Mouse (Mus musculus): ENCODE measurements around the gene Adgrb3. TPM values are rescaled to one million over a fixed set of nuclear protein-coding genes. Genes with fewer than 3 reads are reported as not detected.

Gene Adgrb3
- total and polyA plus RNA-seq, 2 experiments from 2014 or later = 0.07 to 2.9 TPM

GRCm38 (mm10) chr1:25831521-25831900 is 2.0 kb upstream of the Adgrb3 start:
- no peak for ATAC-seq (ENCODE audit: insufficient read depth, low read depth)
- Histone ChIP-seq H3K4me3 (ENCODE audit: low read depth, low read length) (no peak overlapping the region), H3K9ac (replicated peaks; ENCODE audit: low read depth, low read length) (no peak overlapping the region), H3K36me3 (replicated peaks; ENCODE audit: control insufficient read depth, insufficient read depth, low read length) (no peaks in the 10 kb centered on the region), H3K4me1 (ENCODE audit: control insufficient read depth, insufficient read depth) (peaks cover 5% of the 10 kb centered on the region; the same call in 1 of the 2 replicates), H3K9me3 (replicated peaks; ENCODE audit: control insufficient read depth, low read length) (no peaks in the 10 kb centered on the region), H3K27me3 (ENCODE audit: control insufficient read depth, insufficient read depth, low read length) (peaks cover 37% of the 10 kb centered on the region), H3K27ac (ENCODE audit: low read depth) (no peak overlapping the region), H3K4me2 (ENCODE audit: low read depth, low read length) (no peak overlapping the region)
- no peak for TF ChIP-seq EP300 (IDR thresholded peaks at IDR 0.05; ENCODE audit: low read depth)
- TF ChIP-seq CTCF (IDR thresholded peaks at IDR 0.05; ENCODE audit: low read depth) = no peak
- DNase-seq (ENCODE audit: low spot score) = no peak
- 53% methylated on average over 2 of the region's 2 CpGs for WGBS

GRCm38 (mm10) chr1:25830757-25831520 is 1.4 kb upstream of the Adgrb3 start:
- 9% methylated on average over 15 of the region's 15 CpGs for WGBS
- no peak for ATAC-seq (ENCODE audit: insufficient read depth, low read depth)

GRCm38 (mm10) chr1:25829921-25830751 is 629 bp upstream of the Adgrb3 start:
- Histone ChIP-seq H3K9ac (replicated peaks; ENCODE audit: low read depth, low read length) (0 out of 2 replicates have a peak overlapping the region, but pooled peaks have one; percentile 15), H3K27me3 (ENCODE audit: control insufficient read depth, insufficient read depth, low read length) (peaks cover 37% of the 10 kb centered on the region), H3K36me3 (replicated peaks; ENCODE audit: control insufficient read depth, insufficient read depth, low read length) (no peaks in the 10 kb centered on the region), H3K27ac (ENCODE audit: low read depth) (no peak overlapping the region), H3K4me1 (ENCODE audit: control insufficient read depth, insufficient read depth) (peaks cover 5% of the 10 kb centered on the region; the same call in 1 of the 2 replicates), H3K4me3 (ENCODE audit: low read depth, low read length) (peak overlapping the region; percentile 51), H3K9me3 (replicated peaks; ENCODE audit: control insufficient read depth, low read length) (no peaks in the 10 kb centered on the region), H3K4me2 (ENCODE audit: low read depth, low read length) (peak overlapping the region; percentile 91)
- TF ChIP-seq CTCF (IDR thresholded peaks at IDR 0.05; ENCODE audit: low read depth) (no peak), EP300 (IDR thresholded peaks at IDR 0.05; ENCODE audit: low read depth) (no peak)
- DNase-seq (ENCODE audit: low spot score) = no peak
- ATAC-seq (ENCODE audit: insufficient read depth, low read depth) = no peak
- WGBS = 1% methylated on average over 54 of the region's 99 CpGs

More at GRCm38 (mm10) chr1:25830757-25831520, 1.4 kb upstream of the Adgrb3 start:
- Histone ChIP-seq H3K9ac (replicated peaks; ENCODE audit: low read depth, low read length) (no peak overlapping the region), H3K27ac (ENCODE audit: low read depth) (no peak overlapping the region), H3K36me3 (replicated peaks; ENCODE audit: control insufficient read depth, insufficient read depth, low read length) (no peaks in the 10 kb centered on the region), H3K9me3 (replicated peaks; ENCODE audit: control insufficient read depth, low read length) (no peaks in the 10 kb centered on the region), H3K4me3 (ENCODE audit: low read depth, low read length) (peak overlapping the region; percentile 51), H3K4me2 (ENCODE audit: low read depth, low read length) (peak overlapping the region; percentile 91), H3K4me1 (ENCODE audit: control insufficient read depth, insufficient read depth) (peaks cover 5% of the 10 kb centered on the region; the same call in 1 of the 2 replicates), H3K27me3 (ENCODE audit: control insufficient read depth, insufficient read depth, low read length) (peaks cover 37% of the 10 kb centered on the region)
- no peak for TF ChIP-seq EP300 (IDR thresholded peaks at IDR 0.05; ENCODE audit: low read depth)
- TF ChIP-seq CTCF (IDR thresholded peaks at IDR 0.05; ENCODE audit: low read depth) = no peak
- no peak for DNase-seq (ENCODE audit: low spot score)

DNA sequence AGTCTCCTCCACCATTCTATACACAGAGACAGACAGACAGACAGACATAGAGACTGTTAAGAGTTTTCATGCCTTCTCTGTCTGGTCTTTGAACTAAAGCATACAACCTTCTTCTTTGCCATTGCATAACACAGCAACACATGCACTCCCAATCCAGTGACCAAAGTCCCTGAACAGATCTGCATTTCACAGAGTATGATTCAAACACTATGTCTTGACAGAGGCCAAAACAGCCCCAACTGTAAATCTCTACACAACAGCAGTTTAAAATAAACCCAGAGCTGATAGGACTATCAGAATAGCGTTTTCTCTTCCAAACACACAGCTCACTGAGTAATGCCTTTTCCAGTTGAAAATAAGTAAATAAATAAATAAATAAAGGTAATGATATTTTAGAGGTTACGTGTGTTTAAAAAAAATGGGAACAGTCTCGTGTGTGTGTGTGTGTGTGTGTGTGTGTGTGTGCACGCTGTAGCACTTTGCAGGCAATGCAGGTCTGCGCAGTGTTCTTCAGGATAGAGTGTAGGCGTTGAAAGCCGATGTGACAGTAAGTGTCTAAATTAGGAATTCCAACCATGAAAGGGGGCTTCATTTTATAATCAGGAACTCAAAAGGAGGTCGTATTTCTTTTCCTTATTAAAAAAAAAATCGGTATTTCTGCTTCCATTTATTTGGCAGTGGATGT is 1.3 kb downstream of the Adgrb3 start:
- Histone ChIP-seq H3K4me1 (ENCODE audit: control insufficient read depth, insufficient read depth) (peaks cover 5% of the 10 kb centered on the region; the same call in 1 of the 2 replicates), H3K36me3 (replicated peaks; ENCODE audit: control insufficient read depth, insufficient read depth, low read length) (no peaks in the 10 kb centered on the region), H3K9me3 (replicated peaks; ENCODE audit: control insufficient read depth, low read length) (no peaks in the 10 kb centered on the region), H3K4me2 (ENCODE audit: low read depth, low read length) (no peak overlapping the region), H3K4me3 (ENCODE audit: low read depth, low read length) (no peak overlapping the region), H3K9ac (replicated peaks; ENCODE audit: low read depth, low read length) (no peak overlapping the region), H3K27me3 (ENCODE audit: control insufficient read depth, insufficient read depth, low read length) (peaks cover 37% of the 10 kb centered on the region), H3K27ac (ENCODE audit: low read depth) (no peak overlapping the region)
- 41% methylated on average over 9 of the region's 9 CpGs for WGBS
- DNase-seq (ENCODE audit: low spot score) (no peak), ATAC-seq (ENCODE audit: insufficient read depth, low read depth) (no peak)
- no peak for TF ChIP-seq EP300 (IDR thresholded peaks at IDR 0.05; ENCODE audit: low read depth)
- no peak for TF ChIP-seq CTCF (IDR thresholded peaks at IDR 0.05; ENCODE audit: low read depth)

GRCm38 (mm10) chr1:25827436-25827835 is 2.1 kb downstream of the Adgrb3 start:
- no peaks in the 10 kb centered on the region for H3K9me3 ChIP-seq (replicated peaks; ENCODE audit: control insufficient read depth, low read length)
- WGBS = 63% methylated on average over 9 of the region's 9 CpGs
- no peak overlapping the region for H3K9ac ChIP-seq (replicated peaks; ENCODE audit: low read depth, low read length)
- DNase-seq (ENCODE audit: low spot score) (no peak), ATAC-seq (ENCODE audit: insufficient read depth, low read depth) (no peak)
- H3K27me3 ChIP-seq (ENCODE audit: control insufficient read depth, insufficient read depth, low read length) = peaks cover 37% of the 10 kb centered on the region
- H3K4me2 ChIP-seq (ENCODE audit: low read depth, low read length) = no peak overlapping the region
- no peak overlapping the region for H3K27ac ChIP-seq (ENCODE audit: low read depth)
- H3K4me3 ChIP-seq (ENCODE audit: low read depth, low read length) = no peak overlapping the region
- peaks cover 5% of the 10 kb centered on the region; the same call in 1 of the 2 replicates for H3K4me1 ChIP-seq (ENCODE audit: control insufficient read depth, insufficient read depth)
- TF ChIP-seq CTCF (IDR thresholded peaks at IDR 0.05; ENCODE audit: low read depth) = no peak
- no peak for TF ChIP-seq EP300 (IDR thresholded peaks at IDR 0.05; ENCODE audit: low read depth)
- no peaks in the 10 kb centered on the region for H3K36me3 ChIP-seq (replicated peaks; ENCODE audit: control insufficient read depth, insufficient read depth, low read length)

All from heart, postnatal 0 days (tissue).